Mouse (Mus musculus) liver, embryonic 14.5 days (tissue): ENCODE data around the gene Iars2. TPM values are rescaled to one million over a fixed set of nuclear protein-coding genes. Genes with fewer than 3 reads are reported as not detected.

ENCODE experiments used
- ATAC-seq: fragments of 200-750 bp; cut with Nextera tagmentation; 2 replicates; pipeline ENCODE4 v1.8.0; 2017; ENCODE audit warnings: moderate number of reproducible peaks, mild to moderate bottlenecking, moderate library complexity; ENCODE audit not compliant: insufficient read depth
- DNase-seq, 3 experiments: peaks; one replicate each; pipeline ENCODE4 v3.0.0-alpha.2; 2012 to 2013; ENCODE audit warnings: low read depth in 3 of 3, low spot score in 3 of 3
- H3K27ac ChIP-seq: fragments of 300-500 bp; sonication (generic); 2 replicates; pipeline ENCODE4 v1.5.1; 2014; ENCODE audit warnings: moderate library complexity, mild to moderate bottlenecking, control low read depth, inconsistent platforms
- H3K27me3 ChIP-seq: fragments of 300-500 bp; sonication (generic); 2 replicates; pipeline ENCODE4 v1.6.1; 2014; ENCODE audit warnings: mild to moderate bottlenecking, low read length, moderate library complexity; ENCODE audit not compliant: control insufficient read depth, insufficient read depth
- H3K36me3 ChIP-seq: fragments of 300-500 bp; sonication (generic); replicated peaks from 2 replicates; pipeline ENCODE4 v1.6.1; 2014; ENCODE audit warnings: low read depth; ENCODE audit not compliant: control insufficient read depth, insufficient read depth
- H3K4me1 ChIP-seq, 2 experiments: fragments of 200-500 bp in 1 of 2; fragments of 300-500 bp in 1 of 2; sonication (generic) in 1 of 2; replicated peaks; 2 replicates each; pipeline ENCODE4 v1.6.1; 2012 to 2014; ENCODE audit warnings: antibody characterized with exemption in 1 of 2, inconsistent platforms in 1 of 2, low read length in 1 of 2; ENCODE audit not compliant: control insufficient read depth in 2 of 2, insufficient read depth in 2 of 2
- H3K4me2 ChIP-seq: fragments of 300-500 bp; sonication (generic); 2 replicates; pipeline ENCODE4 v1.6.1; 2014; ENCODE audit warnings: low read depth, mild to moderate bottlenecking, control low read depth, moderate library complexity
- H3K4me3 ChIP-seq, 2 experiments: fragments of 200-500 bp in 1 of 2; fragments of 300-500 bp in 1 of 2; sonication (generic) in 1 of 2; 2 replicates each; pipeline ENCODE4 v1.5.1; 2012 to 2014; ENCODE audit warnings: low read depth in 2 of 2, low read length in 2 of 2, mild to moderate bottlenecking in 2 of 2, control low read depth in 1 of 2, inconsistent platforms in 1 of 2, moderate library complexity in 1 of 2; ENCODE audit not compliant: insufficient read depth in 1 of 2
- H3K9ac ChIP-seq: fragments of 300-500 bp; sonication (generic); replicated peaks from 2 replicates; pipeline ENCODE4 v1.6.1; 2014; ENCODE audit warnings: mild to moderate bottlenecking, control low read depth, moderate library complexity
- H3K9me3 ChIP-seq: fragments of 300-500 bp; sonication (generic); 2 replicates; pipeline ENCODE4 v1.6.1; 2016; ENCODE audit warnings: low read length, mixed read lengths; ENCODE audit not compliant: control insufficient read depth
- CTCF ChIP-seq: IDR thresholded peaks from 2 replicates; pipeline ENCODE4 v1.5.1; 2016; ENCODE audit warnings: antibody characterized with exemption, low read depth, control low read depth
- EP300 ChIP-seq: IDR thresholded peaks from 2 replicates; pipeline ENCODE4 v1.6.1; 2016; ENCODE audit warnings: antibody characterized with exemption, low read depth
- WGBS: fragments of 180-500 bp; shearing (Covaris S2); extraction: QIAGEN DNeasy Blood & Tissue Kit; methylation state at CpG from one replicate; pipeline ENCODE4 v1.1.7; 2014; ENCODE audit not compliant: insufficient replicate concordance; 5-methylcytosine and 5-hydroxymethylcytosine counted together
- polyA plus RNA-seq, 2 experiments: library from polyadenylated mRNA; depleted of rRNA in 1 of 2; stranded (reverse) in 1 of 2; unstranded in 1 of 2; fragments of >200 nt; fragmentation: Nextera tagmentation in 1 of 2; extraction: Ambion mirVana in 1 of 2; gene quantifications; 2 replicates each; pipeline versions ENCODE4 v1.2.1 to v1.2.3; 2012 to 2014

The Iars2 gene
- polyA plus RNA-seq, 2 experiments, result 17.6 to 19.1 TPM

DNA sequence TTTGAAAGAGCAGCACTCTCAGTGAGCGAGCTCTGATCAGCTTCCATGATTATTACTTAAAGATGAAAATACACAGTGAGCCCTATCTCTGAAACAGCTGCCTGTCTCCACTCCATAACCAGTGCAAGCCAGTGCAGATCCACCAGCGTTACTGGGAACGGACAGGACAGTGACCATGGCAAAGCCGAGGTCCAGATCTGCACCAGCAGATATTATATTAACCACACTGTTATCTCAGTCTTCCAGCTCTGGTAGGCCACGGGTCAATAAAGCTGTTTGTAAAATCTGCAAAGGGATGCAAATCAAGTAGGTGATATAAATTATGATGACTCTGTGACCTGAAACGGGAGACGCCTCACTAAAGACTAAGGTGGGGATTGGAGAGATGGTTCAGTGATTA, 21.6 kb downstream of the Iars2 start:
- ATAC-seq, result no peak
- Histone ChIP-seq H3K9ac (no peak overlapping the region), H3K36me3 (peaks cover 3% of the 10 kb centered on the region), H3K4me3 (no peak overlapping the region), H3K27me3 (no peaks in the 10 kb centered on the region), H3K4me1 (no peaks in the 10 kb centered on the region), H3K4me2 (no peak overlapping the region), H3K27ac (no peak overlapping the region), H3K9me3 (no peaks in the 10 kb centered on the region)
- DNase-seq, result no peak
- WGBS, result 50% methylated on average over 7 of the region's 7 CpGs
- TF ChIP-seq EP300, result no peak
- TF ChIP-seq CTCF, result no peak

DNA sequence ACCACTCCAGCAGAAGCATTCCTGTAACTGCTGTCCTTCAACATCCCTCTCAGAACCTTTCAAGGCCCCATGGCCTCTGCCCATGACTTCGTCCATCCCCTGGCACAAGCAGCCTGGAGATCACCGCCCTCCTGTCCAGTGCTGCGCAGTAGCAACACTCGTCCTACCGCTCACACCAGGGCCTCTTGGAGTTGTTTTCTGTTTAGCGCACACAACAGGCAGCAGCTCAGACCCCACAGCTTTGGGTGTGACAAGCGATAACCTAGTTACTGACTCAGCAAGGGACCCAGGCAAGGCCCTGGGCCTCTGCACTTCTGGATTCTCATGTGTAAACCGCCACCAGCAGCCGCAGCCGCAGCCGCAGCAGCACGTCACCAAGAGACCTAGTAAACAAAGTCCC, 22.4 kb downstream of the Iars2 start:
- H3K9ac ChIP-seq, result no peak overlapping the region
- H3K27me3 ChIP-seq, result no peaks in the 10 kb centered on the region
- H3K4me2 ChIP-seq, result no peak overlapping the region
- WGBS, result 88% methylated on average over 12 of the region's 12 CpGs
- DNase-seq (no peak), ATAC-seq (no peak)
- no peaks in the 10 kb centered on the region for H3K4me1 ChIP-seq
- no peak overlapping the region for H3K4me3 ChIP-seq
- no peaks in the 10 kb centered on the region for H3K9me3 ChIP-seq
- H3K36me3 ChIP-seq, result peaks cover 3% of the 10 kb centered on the region
- no peak overlapping the region for H3K27ac ChIP-seq
- TF ChIP-seq EP300 (no peak), CTCF (no peak)

DNA sequence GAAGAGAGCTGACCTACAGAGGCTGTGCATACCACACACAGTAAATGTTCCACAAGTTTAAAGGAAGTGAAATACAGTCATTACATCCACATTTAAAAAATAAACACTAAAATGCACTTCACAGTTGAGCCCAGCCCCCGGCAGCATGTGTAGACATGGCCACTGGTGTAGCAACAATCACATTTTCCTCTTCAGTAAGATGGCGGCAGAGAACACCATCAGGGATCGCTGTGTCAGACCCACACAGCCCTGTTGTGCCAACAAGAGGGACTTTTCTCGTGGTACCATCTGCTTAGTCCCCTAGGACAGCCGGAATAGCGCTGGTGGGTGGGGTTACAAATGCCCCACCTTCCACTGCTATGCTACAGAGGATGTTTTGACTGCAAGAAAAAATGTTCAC, 26.4 kb downstream of the Iars2 start:
- Histone ChIP-seq H3K27me3 (no peaks in the 10 kb centered on the region), H3K4me3 (no peak overlapping the region), H3K9me3 (no peaks in the 10 kb centered on the region), H3K27ac (no peak overlapping the region), H3K4me1 (no peaks in the 10 kb centered on the region), H3K36me3 (peaks cover 3% of the 10 kb centered on the region), H3K4me2 (no peak overlapping the region), H3K9ac (no peak overlapping the region)
- 85% methylated on average over 6 of the region's 6 CpGs for WGBS
- TF ChIP-seq CTCF, result no peak
- no peak for TF ChIP-seq EP300
- DNase-seq (no peak), ATAC-seq (no peak)

DNA sequence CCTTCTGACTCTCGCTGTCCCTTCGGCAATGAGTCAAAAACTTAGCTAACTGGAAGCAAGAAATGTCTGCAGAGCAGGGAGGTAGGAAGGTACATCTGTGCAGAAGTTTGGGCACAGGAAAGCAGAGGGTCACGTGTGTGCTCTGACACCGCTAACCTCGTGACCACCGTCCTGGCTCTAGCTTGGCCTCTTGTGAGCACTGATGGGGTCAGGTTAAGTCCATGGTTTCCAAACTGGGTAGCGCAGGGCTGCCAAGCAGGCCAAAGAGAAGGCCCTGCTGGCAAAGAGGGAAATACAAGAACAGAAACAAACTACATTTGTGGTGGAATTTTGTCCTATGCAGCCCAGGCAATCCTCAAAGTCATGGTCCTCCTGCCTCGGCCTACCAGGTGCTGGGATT, 30.7 kb downstream of the Iars2 start:
- H3K4me2 ChIP-seq, result no peak overlapping the region
- no peak overlapping the region for H3K9ac ChIP-seq
- TF ChIP-seq EP300, result no peak
- no peak for TF ChIP-seq CTCF
- no peak for ATAC-seq
- H3K27me3 ChIP-seq, result no peaks in the 10 kb centered on the region
- no peaks in the 10 kb centered on the region for H3K4me1 ChIP-seq
- peaks cover 8% of the 10 kb centered on the region for H3K36me3 ChIP-seq
- no peaks in the 10 kb centered on the region for H3K9me3 ChIP-seq
- H3K4me3 ChIP-seq, result no peak overlapping the region
- H3K27ac ChIP-seq, result no peak overlapping the region
- no peak for DNase-seq
- 83% methylated on average over 8 of the region's 8 CpGs for WGBS

DNA sequence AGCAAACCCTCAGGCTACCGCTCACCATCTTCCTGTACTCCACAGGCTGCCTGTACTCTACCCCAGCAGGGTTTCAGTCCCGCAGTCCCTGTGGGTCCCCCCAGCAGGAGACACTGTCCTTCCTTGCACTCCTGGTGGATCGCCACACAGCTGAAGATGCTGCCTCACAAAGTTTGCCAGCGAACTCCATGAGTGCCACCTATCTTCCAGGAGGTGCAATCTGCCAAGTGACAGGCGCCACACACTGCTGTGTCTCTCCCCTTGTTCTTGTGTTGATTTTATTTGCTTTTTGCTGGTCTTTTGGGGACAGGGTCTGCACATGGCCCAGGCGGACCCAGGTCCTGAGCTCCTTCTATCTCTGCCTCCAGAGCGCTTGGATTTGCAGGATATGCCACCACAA, 32.3 kb downstream of the Iars2 start:
- peaks cover 4% of the 10 kb centered on the region for H3K36me3 ChIP-seq
- no peak for ATAC-seq
- no peak for DNase-seq

More for the DNA sequence above, 32.3 kb downstream of the Iars2 start:
- no peak overlapping the region for H3K9ac ChIP-seq
- TF ChIP-seq EP300 (no peak), CTCF (no peak)
- H3K27me3 ChIP-seq, result no peaks in the 10 kb centered on the region
- 87% methylated on average over 7 of the region's 7 CpGs for WGBS
- no peak overlapping the region for H3K4me2 ChIP-seq
- no peaks in the 10 kb centered on the region for H3K9me3 ChIP-seq
- no peaks in the 10 kb centered on the region for H3K4me1 ChIP-seq
- H3K4me3 ChIP-seq, result no peak overlapping the region
- no peak overlapping the region for H3K27ac ChIP-seq
